Mouse (Mus musculus) layer of hippocampus, postnatal 25 days (tissue): ENCODE data around the gene Ikbke. TPM values are rescaled to one million over a fixed set of nuclear protein-coding genes. Genes with fewer than 3 reads are reported as not detected.
A peak's percentile ranks its signal among the peaks of the same experiment; 100 is the strongest.

Source experiments
- DNase-seq, 2 experiments: peaks; one replicate each; pipeline ENCODE4 v3.0.0; 2022; ENCODE audit warnings: mixed read lengths in 2 of 2, low spot score in 1 of 2; ENCODE audit errors: extremely low spot score in 1 of 2
- total RNA-seq, 2 experiments: library from RNA; stranded (reverse); gene quantifications; 2 replicates each; pipeline ENCODE4 v1.2.3; 2021

Gene Ikbke
- total RNA-seq, 2 experiments from 2014 or later = 0.98 to 2.7 TPM

DNA sequence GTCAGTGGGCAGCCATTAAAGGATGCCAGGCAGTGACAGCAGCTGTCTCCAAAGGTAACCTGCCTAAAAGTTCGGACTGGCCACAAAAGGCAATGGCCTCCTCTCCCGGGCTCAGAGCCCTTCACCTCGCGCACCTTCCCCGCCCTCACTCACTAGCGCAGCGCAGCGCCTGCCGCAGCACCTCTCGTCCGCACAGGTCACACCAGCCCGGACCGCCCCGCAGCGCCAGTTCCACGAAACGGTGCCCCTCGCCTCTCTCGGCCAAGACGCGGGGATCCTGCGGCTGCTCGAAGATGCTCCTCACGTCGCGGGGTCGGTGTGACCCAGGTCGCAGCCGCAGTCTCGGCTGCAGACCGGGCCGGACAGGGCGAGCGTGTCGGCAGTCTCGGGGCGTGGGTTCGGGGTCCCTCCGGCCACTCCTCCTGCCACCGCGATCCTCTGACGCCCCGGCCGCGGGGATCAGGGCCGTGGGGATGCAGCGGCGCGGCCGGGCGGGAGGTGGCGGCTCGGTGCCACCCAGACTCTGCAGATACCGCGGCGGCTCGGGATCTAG, 34.8 kb downstream of the Ikbke start:
- no peak for DNase-seq

- no peak for DNase-seq
Observed at GRCm38 (mm10) chr1:131242956-131243355, 36.5 kb downstream of the Ikbke start.

GRCm38 (mm10) chr1:131239576-131240193, 39.7 kb downstream of the Ikbke start:
- no peak for DNase-seq

DNA sequence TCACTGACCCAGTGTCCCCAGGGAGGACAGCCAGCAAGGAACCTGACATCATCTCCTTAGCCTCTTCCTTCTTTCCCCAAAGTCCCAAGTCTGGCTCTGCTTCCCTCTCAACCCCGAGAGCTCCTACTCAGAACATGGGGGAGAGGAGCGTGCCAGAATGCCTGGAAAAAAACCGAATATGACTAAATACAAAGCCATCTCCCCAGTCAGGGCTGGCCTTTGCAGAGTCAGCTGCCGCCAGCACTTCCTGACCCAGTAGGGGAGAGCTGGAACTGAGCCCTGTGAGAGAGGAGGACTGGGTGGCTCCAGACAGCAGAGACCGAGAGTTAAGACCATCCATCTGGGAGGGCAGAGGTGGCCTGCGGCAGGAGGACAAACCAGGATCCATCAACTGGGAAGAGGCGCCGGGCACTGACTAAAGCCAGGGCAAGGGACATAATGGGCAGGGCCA, 40.5 kb downstream of the Ikbke start:
- DNase-seq = no peak

- DNase-seq = no peak
Observed at GRCm38 (mm10) chr1:131236077-131236476, 43.3 kb downstream of the Ikbke start.

GRCm38 (mm10) chr1:131233527-131233926, 45.9 kb downstream of the Ikbke start:
- DNase-seq = no peak

- DNase-seq = no peak
Observed at GRCm38 (mm10) chr1:131228659-131229058, 50.7 kb downstream of the Ikbke start.

GRCm38 (mm10) chr1:131228225-131228624, 51.2 kb downstream of the Ikbke start:
- no peak for DNase-seq

GRCm38 (mm10) chr1:131224848-131225471, 54.4 kb downstream of the Ikbke start:
- no peak for DNase-seq

DNA sequence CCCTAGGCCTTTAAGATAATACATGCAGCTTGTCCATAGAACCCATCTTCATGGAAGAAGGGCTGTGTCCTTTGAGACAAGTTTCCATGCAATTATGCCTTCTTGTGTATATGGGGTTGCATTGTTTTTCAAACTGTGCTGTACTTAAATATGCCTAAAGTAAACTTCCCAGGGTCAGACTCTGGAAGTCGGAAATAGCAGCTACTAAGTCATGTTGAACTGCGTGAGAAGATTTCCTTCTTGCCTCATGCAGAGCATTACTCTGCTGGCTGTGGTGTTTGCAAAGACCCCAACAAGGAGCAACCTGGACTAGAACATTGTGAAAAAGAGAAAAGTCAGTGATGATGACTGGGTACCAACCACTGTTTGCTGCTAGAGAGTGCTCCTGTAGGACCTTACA, 56.1 kb downstream of the Ikbke start:
- DNase-seq = no peak

DNA sequence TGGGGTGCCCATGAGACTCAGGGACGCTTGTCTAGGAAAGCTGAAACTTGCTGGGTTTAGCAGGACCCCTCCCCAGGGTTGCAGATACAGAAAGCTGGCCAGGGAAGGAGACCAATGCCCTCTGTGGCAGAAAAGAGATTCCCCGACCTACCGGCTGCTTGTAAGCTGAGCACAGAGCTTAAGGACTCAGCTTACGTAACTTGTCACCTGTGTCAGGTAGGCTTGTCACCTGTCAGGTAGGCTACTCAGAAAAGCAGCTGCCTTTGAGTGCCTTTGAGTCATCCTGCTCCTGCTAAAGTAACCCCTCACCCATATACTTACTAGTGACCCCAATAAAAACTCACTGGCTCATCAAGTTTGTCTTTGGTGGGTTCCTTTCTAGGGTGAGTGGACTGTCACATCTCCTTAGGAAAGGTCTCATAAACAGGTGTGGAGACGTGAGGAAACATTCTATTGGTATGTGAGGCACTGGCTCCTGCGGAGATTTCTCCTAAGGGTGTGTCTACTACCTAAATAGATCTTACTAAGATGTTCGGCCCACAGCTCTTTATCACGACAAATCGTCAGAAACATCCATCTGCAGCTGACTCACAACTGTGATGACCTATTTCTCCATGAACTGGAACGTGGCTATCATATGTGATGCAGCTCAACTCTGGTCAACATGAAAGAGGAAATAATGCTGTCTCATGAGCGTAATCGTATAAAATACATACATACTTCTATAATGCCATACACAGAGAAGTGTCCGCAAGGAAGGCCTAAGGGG, 57.4 kb downstream of the Ikbke start:
- no peak for DNase-seq

DNA sequence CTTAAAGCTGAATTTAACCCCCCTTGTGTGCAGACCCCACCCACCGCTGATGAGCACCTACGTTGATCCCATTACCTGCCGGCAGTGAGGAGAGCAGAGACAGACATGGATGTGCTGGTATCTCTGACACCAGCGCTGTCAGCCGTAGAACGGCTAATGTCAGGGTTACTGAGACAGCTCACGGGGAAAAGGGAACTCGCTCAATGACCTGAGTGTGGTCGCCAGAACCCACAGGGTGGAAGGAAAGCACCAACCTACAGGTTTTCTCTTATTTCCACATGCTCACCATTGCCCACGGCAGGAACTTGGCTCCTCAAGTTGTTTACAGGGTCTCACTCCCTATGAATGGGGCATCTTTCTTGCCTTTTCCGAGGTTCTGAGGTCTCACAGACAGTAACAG, 60.5 kb downstream of the Ikbke start:
- DNase-seq = no peak

GRCm38 (mm10) chr1:131213361-131213760, 66.0 kb downstream of the Ikbke start:
- no peak for DNase-seq

DNA sequence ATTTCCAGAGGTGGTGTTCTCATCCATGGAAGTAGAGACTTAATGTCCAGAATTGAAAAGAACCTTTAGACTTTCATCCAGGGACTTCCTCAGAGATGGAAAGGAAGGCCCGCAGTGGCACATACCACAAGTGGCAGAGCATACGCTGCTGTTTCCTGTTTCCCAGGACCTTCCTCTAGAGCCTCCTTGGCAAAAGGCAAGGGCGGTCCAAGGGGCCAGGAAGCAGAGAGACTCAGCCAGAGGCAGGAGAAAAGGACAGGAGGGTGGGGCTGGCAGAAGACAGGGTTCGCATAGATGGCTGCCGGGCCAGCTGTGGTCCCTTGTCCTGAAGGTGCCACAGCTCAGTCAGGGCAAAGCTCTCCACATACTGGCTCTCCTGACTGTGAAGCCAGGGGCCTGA, 66.5 kb downstream of the Ikbke start:
- no peak for DNase-seq

GRCm38 (mm10) chr1:131211655-131212054, 67.8 kb downstream of the Ikbke start:
- DNase-seq = no peak

DNA sequence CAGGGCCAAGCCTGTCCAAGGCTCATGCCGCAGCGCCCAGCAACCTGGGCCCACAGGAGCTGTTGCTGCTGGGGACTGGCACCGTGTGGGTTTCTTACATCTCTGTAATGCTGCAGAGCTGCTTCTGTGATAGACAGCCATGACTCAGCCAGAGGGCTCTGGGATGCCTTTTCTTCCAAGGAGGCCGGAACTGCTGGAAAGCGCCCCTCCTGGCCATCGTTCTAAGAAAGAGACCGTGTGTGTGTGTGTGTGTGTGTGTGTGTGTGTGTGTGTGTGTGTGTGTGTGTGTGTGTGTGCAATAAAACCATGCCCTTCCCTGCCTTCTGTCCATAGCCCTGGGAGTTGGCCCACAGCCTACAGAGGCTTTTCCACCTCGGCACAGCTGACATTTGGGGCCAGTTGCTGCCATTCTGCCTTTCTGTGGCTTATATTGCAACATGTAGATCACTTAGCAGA, 69.4 kb downstream of the Ikbke start:
- no peak for DNase-seq

- DNase-seq = no peak
Observed at GRCm38 (mm10) chr1:131208800-131209199, 70.6 kb downstream of the Ikbke start.

DNA sequence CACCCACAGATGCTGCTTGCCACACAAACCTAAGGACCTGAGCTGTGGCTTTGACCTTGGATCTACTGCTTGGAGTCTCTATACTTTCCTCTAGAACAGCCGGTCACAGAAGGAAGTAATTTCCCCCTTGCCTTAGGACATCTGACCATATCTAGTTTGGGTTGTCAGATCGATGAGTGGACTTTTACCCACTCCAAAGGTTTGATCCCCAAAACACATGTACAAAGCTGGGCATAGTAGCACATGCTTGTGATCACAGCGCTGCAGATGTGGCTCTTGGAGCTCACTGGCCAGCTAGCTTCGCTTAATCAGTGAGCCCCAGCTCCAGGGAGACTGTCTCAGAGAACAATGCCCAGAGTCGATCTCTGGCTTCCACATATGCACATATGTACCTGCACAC, 71.3 kb downstream of the Ikbke start:
- no peak for DNase-seq

GRCm38 (mm10) chr1:131207531-131207930, 71.9 kb downstream of the Ikbke start:
- DNase-seq = peak; percentile 43 to 81

- no peak for DNase-seq
Observed at GRCm38 (mm10) chr1:131206342-131206741, 73.1 kb downstream of the Ikbke start.

DNA sequence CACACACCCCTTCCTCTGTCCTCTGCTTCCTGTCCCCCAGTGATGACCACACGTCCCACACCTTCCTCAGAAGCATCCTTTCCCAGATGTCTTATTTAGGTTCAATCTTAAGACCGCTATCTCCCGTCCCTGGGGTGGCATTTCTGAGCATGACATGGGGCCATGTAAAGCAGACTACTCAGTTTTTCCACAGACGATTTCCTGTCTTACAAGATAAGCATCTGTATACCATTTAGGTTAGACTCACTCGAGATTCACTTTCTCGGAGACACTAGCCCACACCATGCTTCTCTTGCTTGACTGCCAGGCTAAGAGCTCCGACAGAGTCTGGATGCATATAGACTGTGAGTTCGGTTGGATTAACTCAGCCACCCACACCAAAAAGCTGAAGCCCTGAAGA, 74.9 kb downstream of the Ikbke start:
- DNase-seq = no peak
